Mouse (Mus musculus) neural tube, embryonic 13.5 days (tissue): ENCODE results near the gene Gucy1b2. TPM values are rescaled to one million over a fixed set of nuclear protein-coding genes. Genes with fewer than 3 reads are reported as not detected.

Experiments
- ATAC-seq: fragments of 200-750 bp; cut with Nextera tagmentation; 2 replicates; pipeline ENCODE4 v1.8.0; 2017; ENCODE audit warnings: low read depth, mild to moderate bottlenecking, moderate TSS enrichment, moderate library complexity
- H3K27ac ChIP-seq: fragments of 300-500 bp; sonication (generic); replicated peaks from 2 replicates; pipeline ENCODE4 v1.5.1; 2015; ENCODE audit warnings: moderate library complexity, mild to moderate bottlenecking, inconsistent platforms
- H3K27me3 ChIP-seq: fragments of 300-500 bp; sonication (generic); 2 replicates; pipeline ENCODE4 v1.6.1; 2015; ENCODE audit warnings: mild to moderate bottlenecking, inconsistent platforms
- H3K36me3 ChIP-seq: fragments of 300-500 bp; sonication (generic); 2 replicates; pipeline ENCODE4 v1.6.1; 2015; ENCODE audit warnings: mild to moderate bottlenecking, inconsistent platforms
- H3K4me1 ChIP-seq: fragments of 300-500 bp; sonication (generic); replicated peaks from 2 replicates; pipeline ENCODE4 v1.6.1; 2015; ENCODE audit warnings: inconsistent platforms
- H3K4me2 ChIP-seq: fragments of 300-500 bp; sonication (generic); 2 replicates; pipeline ENCODE4 v1.6.1; 2015; ENCODE audit warnings: inconsistent platforms, mild to moderate bottlenecking, moderate library complexity
- H3K4me3 ChIP-seq: fragments of 300-500 bp; sonication (generic); 2 replicates; pipeline ENCODE4 v1.5.1; 2015; ENCODE audit warnings: mild to moderate bottlenecking, inconsistent platforms
- H3K9ac ChIP-seq: fragments of 300-500 bp; sonication (generic); 2 replicates; pipeline ENCODE4 v1.6.1; 2015; ENCODE audit warnings: moderate library complexity, mild to moderate bottlenecking, inconsistent platforms
- H3K9me3 ChIP-seq: fragments of 300-500 bp; sonication (generic); 2 replicates; pipeline ENCODE4 v1.6.1; 2016; ENCODE audit warnings: inconsistent platforms
- WGBS: fragments of 180-500 bp; shearing (Covaris S2); methylation state at CpG from one replicate; pipeline ENCODE4 v1.1.7; 2015; 5-methylcytosine and 5-hydroxymethylcytosine counted together
- polyA plus RNA-seq: library from polyadenylated mRNA; unstranded; fragments of >200 nt; fragmentation: Nextera tagmentation; extraction: Ambion mirVana; gene quantifications from 2 replicates; pipeline ENCODE4 v1.2.1, GENCODE M21; 2015

Gene Gucy1b2
- polyA plus RNA-seq, 1 experiment from 2014 or later = 0.25 TPM

DNA sequence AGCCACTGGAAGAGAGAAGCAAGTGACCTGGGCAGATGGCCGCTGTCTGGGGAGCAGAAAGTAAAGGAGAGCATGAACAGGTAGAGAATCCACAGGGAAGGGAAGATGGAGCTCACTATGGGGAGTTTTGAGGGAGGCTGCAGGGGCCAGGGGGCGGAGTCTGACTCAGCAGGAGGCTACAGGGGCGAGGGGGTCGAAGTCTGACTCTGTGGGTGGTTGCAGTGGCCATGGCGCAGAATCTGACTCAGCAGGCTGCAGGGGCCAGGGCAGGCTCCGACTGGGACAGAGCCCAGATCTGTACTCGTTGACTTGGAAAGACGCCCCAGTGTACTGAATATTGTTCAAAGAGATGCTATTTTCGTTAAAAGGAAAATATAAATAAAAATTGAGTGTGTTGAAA is 8.9 kb upstream of the Gucy1b2 start:
- no peak for ATAC-seq
- peak overlapping the region; percentile 22; the same call in 1 of the 2 replicates for H3K4me2 ChIP-seq
- 0 out of 2 replicates have a peak, but pooled peaks cover 5% of the 10 kb centered on the region for H3K4me1 ChIP-seq
- no peaks in the 10 kb centered on the region for H3K36me3 ChIP-seq
- no peaks in the 10 kb centered on the region for H3K9me3 ChIP-seq
- WGBS = 21% methylated on average over 9 of the region's 9 CpGs
- H3K27me3 ChIP-seq = peaks cover 3% of the 10 kb centered on the region
- no peak overlapping the region for H3K4me3 ChIP-seq
- H3K9ac ChIP-seq = no peak overlapping the region
- H3K27ac ChIP-seq = no peak overlapping the region

DNA sequence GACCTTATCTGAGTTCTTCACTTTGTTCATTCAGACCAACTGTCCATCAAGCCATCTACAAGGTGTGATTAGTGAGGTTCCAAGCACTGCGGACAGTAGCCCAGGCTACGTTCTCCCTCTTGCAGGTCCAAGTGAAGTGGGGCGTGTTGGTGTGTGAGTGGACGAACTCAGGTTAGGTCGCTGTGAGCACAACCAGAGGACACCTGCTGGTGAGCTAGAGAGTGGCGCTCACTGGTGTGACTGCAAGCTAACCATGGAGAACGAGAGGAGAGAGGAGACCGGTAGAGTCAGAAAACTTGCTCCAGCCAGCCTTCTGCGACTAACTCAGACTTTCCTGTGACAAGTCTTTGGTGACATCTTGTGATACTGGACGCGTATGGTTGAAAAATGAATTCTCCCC is 3.5 kb upstream of the Gucy1b2 start:
- Histone ChIP-seq H3K4me2 (no peak overlapping the region), H3K9ac (no peak overlapping the region), H3K27me3 (peaks cover 3% of the 10 kb centered on the region), H3K4me3 (no peak overlapping the region), H3K4me1 (peaks cover 28% of the 10 kb centered on the region), H3K9me3 (no peaks in the 10 kb centered on the region), H3K36me3 (no peaks in the 10 kb centered on the region), H3K27ac (no peak overlapping the region)
- WGBS = 66% methylated on average over 11 of the region's 11 CpGs
- no peak for ATAC-seq

DNA sequence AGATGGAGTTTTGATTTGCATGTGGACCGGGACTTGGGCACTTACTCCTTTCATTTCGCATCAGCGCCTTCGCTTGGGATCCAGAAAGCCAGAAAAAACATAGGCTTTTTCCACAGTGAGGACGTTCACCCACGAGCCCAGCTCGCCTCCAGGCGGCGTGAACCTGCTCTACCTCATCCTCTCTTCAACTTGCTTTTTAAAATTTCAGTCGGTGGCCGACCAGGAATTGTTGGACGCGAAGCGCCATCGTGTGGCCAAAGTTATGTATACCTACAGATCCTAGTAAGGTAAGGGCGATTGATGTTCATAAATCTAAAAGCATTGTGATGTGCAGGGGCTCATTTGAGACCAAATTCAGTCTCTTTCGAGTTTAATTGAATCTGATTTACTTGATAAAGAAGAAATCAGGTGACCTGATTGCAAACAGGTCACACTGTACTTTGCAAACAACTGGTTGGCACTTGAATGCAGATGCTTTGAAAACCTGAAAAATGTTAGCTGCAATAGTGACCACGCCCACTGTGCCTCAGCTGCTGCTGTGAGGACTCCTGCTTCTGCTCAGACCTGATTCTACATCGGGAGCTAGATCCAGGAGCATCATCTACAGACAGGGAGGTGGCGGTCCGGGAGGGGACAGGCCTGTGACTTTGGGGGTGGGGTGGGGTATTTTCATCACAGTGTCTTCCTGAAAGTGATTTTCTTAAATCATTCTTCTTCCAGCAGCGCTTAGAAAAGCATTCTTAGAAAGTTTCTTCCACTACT is 1.5 kb upstream of the Gucy1b2 start:
- H3K4me2 ChIP-seq = peak overlapping the region; percentile 35

DNA sequence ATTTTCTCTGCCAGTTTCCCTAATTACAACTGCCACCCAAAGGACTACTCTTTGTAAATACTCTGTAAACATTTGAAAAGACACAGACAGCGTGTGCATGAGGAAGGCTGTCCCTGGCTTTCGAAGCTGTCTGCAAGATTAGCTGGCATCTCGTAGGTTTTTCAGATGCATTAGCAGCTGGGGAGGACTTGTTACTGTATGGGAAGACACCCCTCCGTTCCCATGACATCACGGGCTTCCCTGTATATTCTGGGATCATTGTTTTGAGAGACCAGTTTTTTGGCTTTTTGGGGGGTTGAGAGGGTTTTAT is 564 bp downstream of the Gucy1b2 start:
- Histone ChIP-seq H3K4me3 (no peak overlapping the region), H3K9me3 (no peaks in the 10 kb centered on the region), H3K4me2 (peak overlapping the region; percentile 15), H3K4me1 (peaks cover 42% of the 10 kb centered on the region), H3K27ac (peak overlapping the region; percentile 39), H3K9ac (no peak overlapping the region), H3K36me3 (no peaks in the 10 kb centered on the region), H3K27me3 (no peaks in the 10 kb centered on the region; the same call in 1 of the 2 replicates)
- WGBS = 52% methylated on average over 5 of the region's 5 CpGs
- ATAC-seq = peak; percentile 71

More for the DNA sequence above, 1.5 kb upstream of the Gucy1b2 start:
- ATAC-seq = peak; percentile 71
- 20% methylated on average over 22 of the region's 22 CpGs for WGBS
- Histone ChIP-seq H3K9me3 (no peaks in the 10 kb centered on the region), H3K9ac (no peak overlapping the region), H3K4me3 (no peak overlapping the region), H3K27ac (no peak overlapping the region), H3K27me3 (no peaks in the 10 kb centered on the region; the same call in 1 of the 2 replicates), H3K36me3 (no peaks in the 10 kb centered on the region), H3K4me1 (peaks cover 42% of the 10 kb centered on the region)

DNA sequence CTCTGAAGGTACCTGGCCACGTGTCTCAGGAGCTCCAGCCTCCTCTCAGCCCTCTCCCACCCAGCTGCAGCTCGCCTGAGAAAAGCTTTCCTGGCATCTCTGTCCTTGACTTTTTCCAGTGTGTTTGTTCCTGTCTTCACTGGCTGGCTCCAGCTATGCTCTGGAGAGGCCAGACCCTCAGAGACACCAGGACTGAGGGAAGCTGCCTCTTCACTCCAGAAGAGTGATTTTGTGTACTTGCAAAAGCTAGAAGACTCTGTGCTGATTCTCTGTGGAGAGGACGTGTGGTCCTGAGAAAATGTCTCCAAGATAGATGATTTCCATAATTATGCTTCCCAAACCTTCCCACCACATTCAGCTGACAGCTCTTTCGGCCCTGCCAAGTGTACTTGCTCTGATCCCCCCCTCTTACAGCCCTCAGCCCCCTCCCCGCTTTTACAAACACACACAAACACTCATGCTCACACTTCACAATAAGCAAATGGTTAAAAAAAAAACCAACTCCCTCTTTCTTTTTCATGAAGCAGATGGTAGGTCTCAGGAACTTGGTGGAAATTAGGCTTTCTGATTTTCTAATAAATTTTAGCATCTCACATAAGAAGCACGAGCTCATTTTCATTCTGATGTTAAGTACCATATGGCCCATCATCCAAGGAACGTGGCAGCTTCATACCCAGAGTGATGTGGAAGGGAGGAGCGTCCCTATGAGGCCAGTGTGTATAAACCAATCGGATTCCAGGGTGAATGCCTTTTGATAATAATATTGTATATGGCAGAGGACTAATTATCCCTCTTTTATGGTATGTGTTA is 1.1 kb downstream of the Gucy1b2 start:
- Histone ChIP-seq H3K4me1 (peaks cover 42% of the 10 kb centered on the region), H3K36me3 (no peaks in the 10 kb centered on the region), H3K9ac (0 out of 2 replicates have a peak overlapping the region, but pooled peaks have one; percentile 6), H3K9me3 (no peaks in the 10 kb centered on the region), H3K4me2 (peak overlapping the region; percentile 20), H3K4me3 (no peak overlapping the region), H3K27me3 (no peaks in the 10 kb centered on the region; the same call in 1 of the 2 replicates), H3K27ac (peak overlapping the region; percentile 83)
- 46% methylated on average over 9 of the region's 9 CpGs for WGBS
- ATAC-seq = peak; percentile 82

DNA sequence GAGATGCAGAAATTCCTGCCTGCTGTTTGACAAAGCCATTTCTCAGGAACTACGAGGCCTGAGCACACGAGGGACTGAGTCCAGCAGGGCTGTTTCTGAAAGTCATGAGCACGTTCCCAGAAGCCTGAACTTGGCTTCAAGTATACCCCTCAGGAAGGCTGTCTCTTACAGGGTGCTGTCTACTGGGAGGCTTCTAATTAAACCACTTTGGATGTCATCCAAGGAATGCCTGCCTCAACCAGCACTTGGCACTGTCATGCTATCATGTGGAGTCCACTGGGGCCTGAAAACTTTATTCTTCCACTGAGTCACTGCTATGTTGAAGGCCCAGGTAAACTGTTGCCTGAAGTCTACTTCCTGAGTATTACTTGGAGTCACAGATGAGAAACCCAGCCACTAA is 2.0 kb downstream of the Gucy1b2 start:
- ATAC-seq = no peak
- H3K9me3 ChIP-seq = no peaks in the 10 kb centered on the region
- H3K27ac ChIP-seq = peak overlapping the region; percentile 83

DNA sequence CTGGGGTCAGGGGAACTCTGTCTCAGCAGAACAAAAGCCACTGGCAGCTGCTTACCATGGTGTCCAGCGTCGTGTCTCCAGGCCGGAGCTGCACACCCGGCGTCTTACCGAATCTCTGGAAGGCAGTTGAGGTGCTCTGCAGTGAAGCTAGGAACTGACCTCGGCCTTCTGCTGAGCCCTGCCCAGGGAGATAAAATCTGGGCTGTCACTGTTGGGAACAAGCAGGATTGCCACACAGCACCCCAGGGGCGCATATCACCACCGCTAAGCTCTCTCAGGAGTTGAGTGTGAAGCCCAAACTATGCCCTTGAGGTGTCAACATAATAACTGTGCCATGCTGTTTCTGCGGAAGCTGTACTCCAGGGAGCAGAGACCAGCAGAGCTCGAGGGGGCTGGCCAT is 2.8 kb downstream of the Gucy1b2 start:
- no peak for ATAC-seq
- H3K27me3 ChIP-seq = no peaks in the 10 kb centered on the region
- no peaks in the 10 kb centered on the region for H3K9me3 ChIP-seq
- no peak overlapping the region for H3K9ac ChIP-seq
- 69% methylated on average over 11 of the region's 11 CpGs for WGBS
- H3K27ac ChIP-seq = no peak overlapping the region
- H3K4me2 ChIP-seq = no peak overlapping the region
- no peak overlapping the region for H3K4me3 ChIP-seq
- H3K4me1 ChIP-seq = peaks cover 42% of the 10 kb centered on the region
- no peaks in the 10 kb centered on the region for H3K36me3 ChIP-seq

More for the DNA sequence above, 2.0 kb downstream of the Gucy1b2 start:
- Histone ChIP-seq H3K4me1 (peaks cover 42% of the 10 kb centered on the region), H3K27me3 (no peaks in the 10 kb centered on the region), H3K36me3 (no peaks in the 10 kb centered on the region), H3K9ac (no peak overlapping the region), H3K4me3 (no peak overlapping the region), H3K4me2 (no peak overlapping the region)
- whole genome bisulfite sequencing = 56% methylated on average over 3 of the region's 3 CpGs

DNA sequence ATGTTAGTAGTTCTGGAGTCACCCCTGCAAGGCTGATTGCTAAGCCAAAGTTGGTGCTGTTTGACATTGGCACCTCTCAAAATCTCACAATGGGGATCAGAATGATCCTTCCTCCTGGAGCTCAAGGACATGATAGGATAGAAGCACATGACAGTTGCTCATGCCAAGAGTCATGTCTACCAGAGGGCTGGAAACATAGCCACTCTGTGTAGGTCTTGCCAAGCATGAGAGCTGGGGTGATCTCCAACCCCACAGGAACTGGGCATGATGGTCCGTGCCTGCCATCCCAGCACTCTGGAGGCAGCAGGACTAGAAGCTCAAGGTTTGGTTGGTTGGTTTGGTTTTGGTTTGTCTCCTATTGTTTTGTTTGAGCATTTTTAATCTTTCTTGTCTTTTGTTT is 5.4 kb downstream of the Gucy1b2 start:
- Histone ChIP-seq H3K9ac (no peak overlapping the region), H3K27ac (no peak overlapping the region), H3K27me3 (no peaks in the 10 kb centered on the region), H3K36me3 (no peaks in the 10 kb centered on the region), H3K4me2 (no peak overlapping the region), H3K4me1 (peaks cover 29% of the 10 kb centered on the region), H3K4me3 (no peak overlapping the region), H3K9me3 (no peaks in the 10 kb centered on the region)
- 86% methylated on average over 1 of the region's 1 CpGs for WGBS
- ATAC-seq = no peak

DNA sequence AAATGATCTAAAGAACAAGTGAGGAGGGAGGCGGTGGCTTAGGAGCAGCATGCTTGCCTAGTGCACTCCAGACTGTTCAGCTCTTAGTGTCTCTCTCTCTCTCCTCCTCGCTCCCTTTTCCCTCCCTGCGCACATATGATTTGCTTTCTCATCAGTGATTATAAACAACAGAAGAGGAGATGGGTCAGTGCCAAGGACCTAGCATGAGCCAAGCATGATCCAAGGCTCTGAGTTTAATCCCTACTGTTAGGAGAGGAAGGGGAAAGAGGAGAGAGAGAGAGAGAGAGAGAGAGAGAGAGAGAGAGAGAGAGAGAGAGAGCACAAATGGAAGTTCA is 8.9 kb downstream of the Gucy1b2 start:
- ATAC-seq = no peak
- WGBS = 79% methylated on average over 3 of the region's 3 CpGs
- H3K4me1 ChIP-seq = 0 out of 2 replicates have a peak, but pooled peaks cover 7% of the 10 kb centered on the region

DNA sequence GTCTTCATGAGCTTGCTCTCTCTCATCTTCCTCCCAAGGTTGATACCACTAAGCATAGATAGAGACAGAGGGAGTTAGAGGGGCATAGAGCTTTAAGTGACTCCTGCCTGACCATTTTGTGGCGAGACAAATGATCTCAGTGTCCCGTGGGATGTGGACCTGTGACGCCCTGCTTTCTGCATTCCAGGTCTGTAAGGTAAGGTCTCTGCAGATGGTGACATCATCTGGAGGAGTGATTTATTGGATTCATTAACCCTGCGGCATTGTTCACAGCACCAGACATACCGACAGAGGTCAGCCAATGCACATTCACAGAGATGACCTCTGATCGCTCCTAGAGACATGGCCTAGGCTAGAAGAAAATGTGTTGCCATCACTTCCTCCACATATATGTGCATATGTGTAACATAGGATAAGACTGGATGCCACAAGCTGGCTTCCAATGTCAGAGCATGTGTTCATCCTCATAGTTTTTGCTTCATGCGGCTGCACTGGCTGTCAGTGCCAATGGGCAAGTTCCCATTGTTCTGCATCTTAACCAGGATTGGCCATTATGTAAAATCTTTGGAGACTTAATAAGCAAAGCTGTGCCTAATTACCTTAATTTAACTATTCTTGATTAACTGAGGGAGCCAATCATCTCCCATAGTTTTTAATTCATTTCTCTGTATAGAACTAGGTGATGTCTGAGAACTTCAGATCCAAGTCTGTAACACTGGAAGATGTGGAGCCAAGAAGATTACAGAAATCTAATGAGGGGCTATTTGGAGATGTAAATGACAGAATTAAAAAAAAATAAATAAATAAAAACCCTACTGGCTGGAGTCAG is 9.5 kb downstream of the Gucy1b2 start:
- no peak overlapping the region for H3K4me2 ChIP-seq
- ATAC-seq = no peak
- H3K27me3 ChIP-seq = no peaks in the 10 kb centered on the region
- no peak overlapping the region for H3K4me3 ChIP-seq
- no peaks in the 10 kb centered on the region for H3K36me3 ChIP-seq
- H3K4me1 ChIP-seq = 0 out of 2 replicates have a peak, but pooled peaks cover 7% of the 10 kb centered on the region
- H3K27ac ChIP-seq = no peak overlapping the region
- H3K9me3 ChIP-seq = no peaks in the 10 kb centered on the region
- H3K9ac ChIP-seq = no peak overlapping the region
- WGBS = 57% methylated on average over 7 of the region's 7 CpGs

More for the DNA sequence above, 8.9 kb downstream of the Gucy1b2 start:
- H3K9ac ChIP-seq = no peak overlapping the region
- no peaks in the 10 kb centered on the region for H3K27me3 ChIP-seq
- no peaks in the 10 kb centered on the region for H3K9me3 ChIP-seq
- H3K4me3 ChIP-seq = no peak overlapping the region
- H3K36me3 ChIP-seq = no peaks in the 10 kb centered on the region
- no peak overlapping the region for H3K27ac ChIP-seq
- H3K4me2 ChIP-seq = no peak overlapping the region

DNA sequence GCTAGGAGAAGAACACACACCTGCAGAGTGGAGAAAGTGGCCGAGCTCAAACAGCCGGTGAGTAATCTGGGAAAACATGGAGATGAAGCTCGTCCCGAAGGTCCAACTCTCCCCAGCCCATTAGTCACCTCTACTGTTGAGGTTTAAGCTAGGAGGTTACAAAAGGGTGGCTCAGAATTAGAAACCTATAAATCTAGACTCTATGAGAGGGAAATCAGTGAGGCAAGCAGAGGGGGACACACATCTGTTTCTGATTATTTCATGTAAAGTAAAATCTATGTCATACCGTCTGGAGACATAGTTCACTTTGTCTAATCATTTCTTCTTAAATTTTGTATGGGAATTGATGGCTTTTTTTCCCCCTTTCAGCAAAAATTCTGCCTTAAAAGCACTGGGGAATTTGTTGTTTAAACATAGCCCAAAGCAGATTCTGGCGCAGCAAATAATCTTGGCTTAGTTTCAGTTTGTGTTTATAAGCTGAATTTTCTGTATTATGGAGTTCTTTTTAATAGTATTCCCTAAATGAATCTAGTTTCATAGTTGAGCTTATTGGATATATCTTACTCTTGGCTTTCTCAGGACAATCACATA is 12.2 kb downstream of the Gucy1b2 start:
- ATAC-seq = no peak
- H3K4me3 ChIP-seq = no peak overlapping the region
- no peaks in the 10 kb centered on the region for H3K9me3 ChIP-seq
- no peaks in the 10 kb centered on the region for H3K27me3 ChIP-seq
- WGBS = 72% methylated on average over 6 of the region's 6 CpGs
- H3K36me3 ChIP-seq = no peaks in the 10 kb centered on the region
- H3K9ac ChIP-seq = no peak overlapping the region
- no peak overlapping the region for H3K27ac ChIP-seq
- 0 out of 2 replicates have a peak, but pooled peaks cover 7% of the 10 kb centered on the region for H3K4me1 ChIP-seq
- H3K4me2 ChIP-seq = no peak overlapping the region
